Mouse (Mus musculus) forebrain, embryonic 10.5 days (tissue): ENCODE data around the gene Fcgr2b. TPM values are rescaled to one million over a fixed set of nuclear protein-coding genes. Genes with fewer than 3 reads are reported as not detected.

Source experiments
- DNase-seq: peaks from one replicate; pipeline ENCODE4 v3.0.0-alpha.2; 2017; ENCODE audit warnings: low spot score; ENCODE audit errors: extremely low spot score
- H3K27ac ChIP-seq: fragments of 300-500 bp; sonication (generic); 2 replicates; pipeline ENCODE4 v1.5.1; 2016; ENCODE audit warnings: mild to moderate bottlenecking
- H3K27me3 ChIP-seq: fragments of 300-500 bp; sonication (generic); 2 replicates; pipeline ENCODE4 v1.6.1; 2016; ENCODE audit warnings: mild to moderate bottlenecking; ENCODE audit not compliant: poor library complexity, severe bottlenecking
- H3K36me3 ChIP-seq: fragments of 300-500 bp; sonication (generic); replicated peaks from 2 replicates; pipeline ENCODE4 v1.6.1; 2016; ENCODE audit warnings: mild to moderate bottlenecking, moderate library complexity
- H3K4me1 ChIP-seq: fragments of 300-500 bp; sonication (generic); 2 replicates; pipeline ENCODE4 v1.6.1; 2016
- H3K4me3 ChIP-seq: fragments of 300-500 bp; sonication (generic); 2 replicates; pipeline ENCODE4 v1.5.1; 2016; ENCODE audit warnings: mild to moderate bottlenecking, moderate library complexity
- H3K9me3 ChIP-seq: fragments of 300-500 bp; sonication (generic); 2 replicates; pipeline ENCODE4 v1.6.1; 2016; ENCODE audit warnings: mild to moderate bottlenecking, moderate library complexity
- WGBS: fragments of 180-500 bp; shearing (Covaris S2); methylation state at CpG from one replicate; pipeline ENCODE4 v1.1.7; 2016; 5-methylcytosine and 5-hydroxymethylcytosine counted together
- polyA plus RNA-seq: library from polyadenylated mRNA; unstranded; fragments of >200 nt; fragmentation: Nextera tagmentation; extraction: Ambion mirVana; gene quantifications from 2 replicates; pipeline ENCODE4 v1.2.1, GENCODE M21; 2016

The Fcgr2b gene
- polyA plus RNA-seq, 1 experiment from 2014 or later = not detected

- Histone ChIP-seq H3K4me3 (no peak overlapping the region), H3K9me3 (no peaks in the 10 kb centered on the region), H3K4me1 (no peaks in the 10 kb centered on the region), H3K36me3 (no peaks in the 10 kb centered on the region), H3K27ac (no peak overlapping the region), H3K27me3 (no peaks in the 10 kb centered on the region)
- no peak for DNase-seq
- 87% methylated on average over 2 of the region's 2 CpGs for WGBS
Observed at GRCm38 (mm10) chr1:170934383-170934782, 42.0 kb downstream of the Fcgr2b start.

DNA sequence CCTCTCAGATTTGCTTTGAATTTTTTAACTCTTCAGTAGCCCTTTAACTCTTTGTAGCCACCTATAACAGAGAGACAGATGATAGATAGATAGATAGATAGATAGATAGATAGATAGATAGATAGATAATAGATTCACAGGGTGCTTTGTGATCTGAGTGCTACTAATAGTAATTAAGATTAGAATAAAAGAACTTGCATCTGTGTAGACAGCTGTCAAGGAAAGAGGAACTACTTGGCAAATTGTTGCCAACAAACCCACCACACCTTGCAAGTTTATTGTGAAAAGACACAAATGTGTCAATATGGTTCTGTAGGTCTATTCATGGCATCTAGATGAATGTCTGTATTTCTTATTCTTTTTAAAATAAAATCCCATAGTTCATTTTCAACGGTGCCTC lies 42.4 kb downstream of the Fcgr2b start:
- Histone ChIP-seq H3K4me1 (no peaks in the 10 kb centered on the region), H3K27ac (no peak overlapping the region), H3K9me3 (no peaks in the 10 kb centered on the region), H3K27me3 (no peaks in the 10 kb centered on the region), H3K4me3 (no peak overlapping the region), H3K36me3 (no peaks in the 10 kb centered on the region)
- WGBS = 83% methylated on average over 1 of the region's 1 CpGs
- DNase-seq = no peak

- WGBS = 73% methylated on average over 6 of the region's 6 CpGs
- Histone ChIP-seq H3K4me1 (no peaks in the 10 kb centered on the region), H3K4me3 (no peak overlapping the region), H3K27me3 (no peaks in the 10 kb centered on the region), H3K36me3 (no peaks in the 10 kb centered on the region), H3K27ac (no peak overlapping the region), H3K9me3 (no peaks in the 10 kb centered on the region)
- DNase-seq = no peak
Observed at GRCm38 (mm10) chr1:170933386-170933920, 42.9 kb downstream of the Fcgr2b start.

GRCm38 (mm10) chr1:170932043-170932442 lies 44.3 kb downstream of the Fcgr2b start:
- H3K36me3 ChIP-seq = no peaks in the 10 kb centered on the region
- H3K9me3 ChIP-seq = no peaks in the 10 kb centered on the region
- 80% methylated on average over 3 of the region's 3 CpGs for WGBS
- no peak overlapping the region for H3K4me3 ChIP-seq
- DNase-seq = no peak
- no peaks in the 10 kb centered on the region for H3K27me3 ChIP-seq
- H3K4me1 ChIP-seq = no peaks in the 10 kb centered on the region
- no peak overlapping the region for H3K27ac ChIP-seq

GRCm38 (mm10) chr1:170929245-170929644 lies 47.1 kb downstream of the Fcgr2b start:
- H3K4me1 ChIP-seq = no peaks in the 10 kb centered on the region
- no peak overlapping the region for H3K27ac ChIP-seq
- WGBS = 88% methylated on average over 4 of the region's 4 CpGs
- H3K27me3 ChIP-seq = no peaks in the 10 kb centered on the region
- no peaks in the 10 kb centered on the region for H3K9me3 ChIP-seq
- no peaks in the 10 kb centered on the region for H3K36me3 ChIP-seq
- DNase-seq = no peak
- H3K4me3 ChIP-seq = no peak overlapping the region

GRCm38 (mm10) chr1:170928467-170928866 lies 47.9 kb downstream of the Fcgr2b start:
- H3K36me3 ChIP-seq = no peaks in the 10 kb centered on the region
- H3K27ac ChIP-seq = no peak overlapping the region
- WGBS = 90% methylated on average over 2 of the region's 2 CpGs
- no peak overlapping the region for H3K4me3 ChIP-seq
- no peaks in the 10 kb centered on the region for H3K27me3 ChIP-seq
- H3K9me3 ChIP-seq = no peaks in the 10 kb centered on the region
- no peak for DNase-seq
- no peaks in the 10 kb centered on the region for H3K4me1 ChIP-seq

DNA sequence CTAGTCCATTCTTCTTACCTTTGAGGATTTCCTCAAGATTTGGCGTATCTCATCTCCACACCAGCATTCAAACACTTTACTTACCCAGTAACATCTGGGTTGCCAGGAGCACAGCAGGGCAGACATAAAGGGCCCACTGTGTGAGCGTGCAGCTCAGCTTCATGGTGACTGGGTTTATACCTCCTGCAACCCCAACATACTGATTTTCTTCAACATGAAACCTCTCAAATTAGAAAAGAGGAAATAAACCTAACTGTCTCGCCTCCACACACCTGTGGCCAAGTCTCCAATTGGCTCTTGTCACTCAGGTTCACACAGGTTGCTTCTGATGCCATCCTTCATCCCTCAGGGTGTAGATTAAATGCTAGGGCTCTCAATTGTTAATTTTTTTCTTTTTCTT lies 49.0 kb downstream of the Fcgr2b start, which contains the start of gene Fcrla:
Gene Fcrla, minus strand, starts transcription at position 206 of the 400 bp plus-strand sequence.
- Histone ChIP-seq H3K9me3 (no peaks in the 10 kb centered on the region), H3K4me1 (no peaks in the 10 kb centered on the region), H3K36me3 (no peaks in the 10 kb centered on the region), H3K27me3 (no peaks in the 10 kb centered on the region), H3K27ac (no peak within 1 kb of the TSS), H3K4me3 (no peak within 1 kb of the TSS)
- DNase-seq = no peak
- 83% methylated on average over 3 of the region's 3 CpGs for WGBS

DNA sequence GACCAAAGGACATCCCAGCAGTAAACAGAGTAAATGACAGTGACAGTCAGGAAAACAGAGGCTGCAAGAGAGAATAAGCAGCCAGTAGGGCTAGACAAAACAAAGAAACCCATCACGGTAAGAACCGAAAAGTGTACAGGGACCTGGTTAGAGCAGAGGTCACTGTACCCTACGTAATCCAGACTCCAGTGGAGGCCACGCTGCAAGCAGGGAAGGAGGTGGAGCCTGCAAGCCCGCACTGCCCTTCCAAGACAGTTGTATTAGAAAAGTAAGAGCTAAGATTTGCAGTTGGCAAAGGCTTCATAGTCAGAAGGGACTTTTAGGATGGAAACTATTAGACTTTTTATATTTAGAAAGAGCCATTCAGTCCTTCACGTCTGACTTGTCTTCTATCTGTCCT lies 49.4 kb downstream of the Fcgr2b start:
- Histone ChIP-seq H3K9me3 (no peaks in the 10 kb centered on the region), H3K27me3 (no peaks in the 10 kb centered on the region), H3K27ac (no peak overlapping the region), H3K4me3 (no peak overlapping the region), H3K4me1 (no peaks in the 10 kb centered on the region), H3K36me3 (no peaks in the 10 kb centered on the region)
- 68% methylated on average over 6 of the region's 6 CpGs for WGBS
- DNase-seq = no peak

DNA sequence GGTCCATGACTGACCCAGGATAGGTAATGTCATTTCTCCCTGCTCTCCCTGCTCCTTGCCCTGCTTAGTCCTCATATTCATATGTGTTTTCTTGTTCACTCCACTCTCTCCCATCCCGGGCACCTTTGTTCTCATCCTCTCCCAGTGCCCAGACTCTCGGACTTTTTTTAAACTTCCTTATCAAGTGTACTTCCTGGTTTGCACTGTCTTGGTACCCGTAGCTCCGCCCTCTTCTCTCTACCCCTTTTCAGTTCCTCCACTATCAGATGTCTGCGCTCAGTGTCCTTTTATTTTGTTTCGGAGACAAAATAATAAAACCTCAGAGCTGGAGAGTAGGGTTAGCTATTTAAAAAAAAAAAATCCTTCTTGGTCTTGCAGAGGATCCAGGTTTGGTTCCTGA lies 51.9 kb downstream of the Fcgr2b start:
- WGBS = 85% methylated on average over 6 of the region's 6 CpGs
- H3K4me1 ChIP-seq = no peaks in the 10 kb centered on the region
- no peak overlapping the region for H3K4me3 ChIP-seq
- no peaks in the 10 kb centered on the region for H3K9me3 ChIP-seq
- DNase-seq = no peak
- no peaks in the 10 kb centered on the region for H3K27me3 ChIP-seq
- no peaks in the 10 kb centered on the region for H3K36me3 ChIP-seq
- no peak overlapping the region for H3K27ac ChIP-seq

DNA sequence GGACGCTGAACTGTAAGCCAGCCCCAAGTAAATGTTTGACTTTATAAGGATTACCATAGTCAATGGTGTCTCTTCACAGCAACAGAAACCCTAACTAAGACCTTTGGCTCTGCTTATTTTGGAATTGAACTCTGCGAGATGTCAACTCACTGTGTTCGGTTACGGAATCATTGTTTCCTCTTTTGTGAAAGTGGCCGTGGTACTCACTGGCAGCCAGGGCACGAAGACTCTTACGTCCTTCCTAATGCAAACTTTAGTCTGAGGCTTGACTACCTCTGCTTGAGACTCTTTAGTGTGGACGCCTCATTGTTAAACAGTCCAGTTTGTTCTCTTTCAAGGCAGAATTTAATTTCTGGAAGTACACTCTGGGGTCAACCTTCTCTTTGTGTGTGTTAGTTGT lies 57.0 kb downstream of the Fcgr2b start:
- Histone ChIP-seq H3K27me3 (no peaks in the 10 kb centered on the region), H3K27ac (no peak overlapping the region), H3K4me1 (no peaks in the 10 kb centered on the region), H3K9me3 (no peaks in the 10 kb centered on the region), H3K4me3 (no peak overlapping the region), H3K36me3 (no peaks in the 10 kb centered on the region)
- 95% methylated on average over 8 of the region's 8 CpGs for WGBS
- DNase-seq = no peak

GRCm38 (mm10) chr1:170915657-170916056 lies 60.7 kb downstream of the Fcgr2b start:
- no peaks in the 10 kb centered on the region for H3K4me1 ChIP-seq
- no peaks in the 10 kb centered on the region for H3K36me3 ChIP-seq
- WGBS = 86% methylated on average over 5 of the region's 5 CpGs
- H3K27me3 ChIP-seq = peaks cover 2% of the 10 kb centered on the region; the same call in 1 of the 2 replicates
- no peaks in the 10 kb centered on the region for H3K9me3 ChIP-seq
- no peak overlapping the region for H3K4me3 ChIP-seq
- no peak for DNase-seq
- no peak overlapping the region for H3K27ac ChIP-seq

GRCm38 (mm10) chr1:170912891-170913615 lies 63.3 kb downstream of the Fcgr2b start, which contains the start of gene Fcrlb:
Gene Fcrlb (minus strand): TSS chr1:170912941.
- H3K4me3 ChIP-seq = no peak within 1 kb of the TSS
- H3K36me3 ChIP-seq = no peaks in the 10 kb centered on the region
- H3K9me3 ChIP-seq = no peaks in the 10 kb centered on the region
- peaks cover 28% of the 10 kb centered on the region for H3K27me3 ChIP-seq
- no peak for DNase-seq
- no peak within 1 kb of the TSS for H3K27ac ChIP-seq
- WGBS = 68% methylated on average over 5 of the region's 5 CpGs
- H3K4me1 ChIP-seq = peaks cover 7% of the 10 kb centered on the region

- H3K27me3 ChIP-seq = peaks cover 38% of the 10 kb centered on the region
- no peaks in the 10 kb centered on the region for H3K9me3 ChIP-seq
- DNase-seq = no peak
- no peak overlapping the region for H3K4me3 ChIP-seq
- no peaks in the 10 kb centered on the region for H3K36me3 ChIP-seq
- peaks cover 16% of the 10 kb centered on the region for H3K4me1 ChIP-seq
- H3K27ac ChIP-seq = no peak overlapping the region
- 88% methylated on average over 11 of the region's 11 CpGs for WGBS
Observed at GRCm38 (mm10) chr1:170911907-170912660, 64.3 kb downstream of the Fcgr2b start.
